Mouse (Mus musculus) bone marrow macrophage, adult 2 months (primary cell): ENCODE data around the gene Tomt.

ENCODE experiments used
- CTCF ChIP-seq: IDR thresholded peaks from 2 replicates; pipeline ENCODE4 v1.5.1; 2012; ENCODE audit warnings: low read depth, mild to moderate bottlenecking, low read length, moderate library complexity
- POLR2A ChIP-seq: IDR thresholded peaks from 2 replicates; pipeline ENCODE4 v1.6.1; 2012; ENCODE audit warnings: mild to moderate bottlenecking, low read depth, low read length, borderline replicate concordance

GRCm38 (mm10) chr7:101888460-101888859 lies 17.7 kb downstream of the Tomt start:
- TF ChIP-seq POLR2A = no peak
- no peak for TF ChIP-seq CTCF
